Mouse (Mus musculus) stomach, postnatal 0 days (tissue): ENCODE measurements at regions not wholly inside any gene's neighbourhood (a gene's known extent, or its start where the extent isn't known, plus 50 kb on each side); places are given as distances from the start of the nearest gene placed in this dataset.

ENCODE experiments used
- ATAC-seq: fragments of 200-750 bp; cut with Nextera tagmentation; 2 replicates; pipeline ENCODE4 v1.8.0; 2017; ENCODE audit not compliant: low FRiP score, low TSS enrichment
- DNase-seq: peaks from one replicate; pipeline ENCODE4 v3.0.0-alpha.2; 2016; ENCODE audit warnings: low spot score
- H3K27ac ChIP-seq: fragments of 300-500 bp; sonication (generic); replicated peaks from 2 replicates; pipeline ENCODE4 v1.5.1; 2014; ENCODE audit warnings: mild to moderate bottlenecking, control low read depth
- H3K27me3 ChIP-seq: fragments of 300-500 bp; sonication (generic); 2 replicates; pipeline ENCODE4 v1.6.1; 2014; ENCODE audit warnings: low read length; ENCODE audit not compliant: control insufficient read depth, insufficient read depth
- H3K36me3 ChIP-seq: fragments of 300-500 bp; sonication (generic); 2 replicates; pipeline ENCODE4 v1.6.1; 2014; ENCODE audit warnings: low read length, mixed read lengths; ENCODE audit not compliant: control insufficient read depth, insufficient read depth
- H3K4me1 ChIP-seq: fragments of 300-500 bp; sonication (generic); replicated peaks from 2 replicates; pipeline ENCODE4 v1.6.1; 2014; ENCODE audit warnings: antibody characterized with exemption; ENCODE audit not compliant: control insufficient read depth, insufficient read depth
- H3K4me2 ChIP-seq: fragments of 300-500 bp; sonication (generic); replicated peaks from 2 replicates; pipeline ENCODE4 v1.6.1; 2014; ENCODE audit warnings: low read depth, mild to moderate bottlenecking, control low read depth, moderate library complexity
- H3K4me3 ChIP-seq: fragments of 300-500 bp; sonication (generic); 2 replicates; pipeline ENCODE4 v1.5.1; 2014; ENCODE audit warnings: low read depth, low read length, control low read depth
- H3K9ac ChIP-seq: fragments of 300-500 bp; sonication (generic); 2 replicates; pipeline ENCODE4 v1.6.1; 2014; ENCODE audit warnings: mild to moderate bottlenecking, low read length, control low read depth, mixed read lengths
- H3K9me3 ChIP-seq: fragments of 300-500 bp; sonication (generic); 2 replicates; pipeline ENCODE4 v1.6.1; 2016; ENCODE audit warnings: low read length; ENCODE audit not compliant: control insufficient read depth
- CTCF ChIP-seq: IDR thresholded peaks from 2 replicates; pipeline ENCODE4 v1.5.1; 2016; ENCODE audit warnings: antibody characterized with exemption, low read depth, mild to moderate bottlenecking, moderate library complexity
- EP300 ChIP-seq: optimal IDR thresholded peaks from 2 replicates; pipeline ENCODE3; 2016; ENCODE audit warnings: antibody characterized with exemption
- WGBS: fragments of 180-500 bp; shearing (Covaris S2); extraction: QIAGEN DNeasy Blood & Tissue Kit; methylation state at CpG from one replicate; pipeline ENCODE4 v1.1.7; 2014; 5-methylcytosine and 5-hydroxymethylcytosine counted together

GRCm38 (mm10) chr5:126337884-126338283, 806.3 kb downstream of the Tmem132b start:
- Histone ChIP-seq H3K9me3 (no peaks in the 10 kb centered on the region), H3K4me2 (no peak overlapping the region), H3K27ac (no peak overlapping the region), H3K36me3 (no peaks in the 10 kb centered on the region), H3K9ac (no peak overlapping the region), H3K27me3 (no peaks in the 10 kb centered on the region), H3K4me1 (no peaks in the 10 kb centered on the region), H3K4me3 (no peak overlapping the region)
- DNase-seq (no peak), ATAC-seq (no peak)
- WGBS: 76% methylated on average over 1 of the region's 1 CpGs
- TF ChIP-seq CTCF (no peak), EP300 (no peak)

- 84% methylated on average over 9 of the region's 9 CpGs for WGBS
- Histone ChIP-seq H3K4me3 (no peak overlapping the region), H3K9me3 (no peaks in the 10 kb centered on the region), H3K27ac (no peak overlapping the region), H3K4me2 (no peak overlapping the region), H3K36me3 (no peaks in the 10 kb centered on the region), H3K27me3 (no peaks in the 10 kb centered on the region), H3K4me1 (no peaks in the 10 kb centered on the region), H3K9ac (no peak overlapping the region)
- ATAC-seq (no peak), DNase-seq (no peak)
- TF ChIP-seq CTCF (no peak), EP300 (no peak)
Observed at GRCm38 (mm10) chr5:126343570-126343969, 812.0 kb downstream of the Tmem132b start.

GRCm38 (mm10) chr5:126350936-126351335, 819.4 kb downstream of the Tmem132b start:
- Histone ChIP-seq H3K9ac (no peak overlapping the region), H3K4me3 (no peak overlapping the region), H3K9me3 (no peaks in the 10 kb centered on the region), H3K4me2 (no peak overlapping the region), H3K4me1 (no peaks in the 10 kb centered on the region), H3K27me3 (no peaks in the 10 kb centered on the region), H3K27ac (no peak overlapping the region), H3K36me3 (no peaks in the 10 kb centered on the region)
- TF ChIP-seq EP300: no peak
- TF ChIP-seq CTCF: no peak
- WGBS: 81% methylated on average over 2 of the region's 2 CpGs
- DNase-seq (no peak), ATAC-seq (no peak)

GRCm38 (mm10) chr5:126369436-126369835, 837.9 kb downstream of the Tmem132b start:
- no peaks in the 10 kb centered on the region for H3K27me3 ChIP-seq
- TF ChIP-seq EP300 (no peak), CTCF (no peak)
- no peak overlapping the region for H3K27ac ChIP-seq
- DNase-seq (no peak), ATAC-seq (no peak)
- no peaks in the 10 kb centered on the region for H3K36me3 ChIP-seq
- no peak overlapping the region for H3K4me3 ChIP-seq
- no peaks in the 10 kb centered on the region for H3K4me1 ChIP-seq
- no peak overlapping the region for H3K4me2 ChIP-seq
- H3K9me3 ChIP-seq: no peaks in the 10 kb centered on the region
- no peak overlapping the region for H3K9ac ChIP-seq
- WGBS: 80% methylated on average over 2 of the region's 2 CpGs

- ATAC-seq (no peak), DNase-seq (no peak)
- Histone ChIP-seq H3K4me3 (no peak overlapping the region), H3K9ac (no peak overlapping the region), H3K9me3 (no peaks in the 10 kb centered on the region), H3K4me2 (no peak overlapping the region), H3K36me3 (no peaks in the 10 kb centered on the region), H3K27ac (no peak overlapping the region), H3K27me3 (no peaks in the 10 kb centered on the region), H3K4me1 (no peaks in the 10 kb centered on the region)
- TF ChIP-seq CTCF (0 out of 2 replicates have a peak, but pooled peaks have one; percentile 4), EP300 (no peak)
- 33% methylated on average over 1 of the region's 1 CpGs for WGBS
Observed at GRCm38 (mm10) chr5:126392306-126392705, 849.3 kb upstream of the Tmem132c start.

GRCm38 (mm10) chr5:126395331-126395730, 846.3 kb upstream of the Tmem132c start:
- Histone ChIP-seq H3K4me2 (no peak overlapping the region), H3K9me3 (no peaks in the 10 kb centered on the region), H3K9ac (no peak overlapping the region), H3K36me3 (no peaks in the 10 kb centered on the region), H3K27ac (no peak overlapping the region), H3K27me3 (no peaks in the 10 kb centered on the region), H3K4me3 (no peak overlapping the region), H3K4me1 (no peaks in the 10 kb centered on the region)
- peak; percentile 45 for TF ChIP-seq CTCF
- no peak for TF ChIP-seq EP300
- DNase-seq: no peak
- 36% methylated on average over 8 of the region's 8 CpGs for WGBS
- ATAC-seq: no peak
